10 mouse cellular contexts compared by ENCODE assay signal in the genomic region with DNA sequence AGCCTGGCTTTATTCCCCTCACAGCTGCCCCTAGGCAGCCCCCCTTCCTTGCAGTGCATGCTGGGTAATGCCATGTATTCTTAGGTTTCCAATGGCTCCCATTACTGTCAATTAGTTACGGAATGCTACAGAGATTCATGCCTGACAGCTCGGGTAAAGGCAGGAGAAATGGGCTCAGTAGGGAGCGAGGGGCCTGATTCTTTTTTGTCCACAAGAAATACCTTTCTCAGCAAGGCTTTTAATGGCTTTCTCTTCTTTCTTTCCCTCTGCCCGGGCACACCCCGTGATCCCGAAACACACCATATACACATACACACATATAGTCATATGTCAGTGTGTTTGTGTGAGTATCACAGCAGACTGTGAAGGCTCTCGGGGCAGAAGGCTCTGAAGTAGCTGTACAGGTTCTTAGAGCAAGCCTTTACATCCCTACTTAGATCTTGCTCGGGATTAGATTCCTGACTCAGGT. TPM values are rescaled to one million over a fixed set of nuclear protein-coding genes. Genes with fewer than 3 reads are reported as not detected.
DNase-seq lines count a peak whose midpoint lies in the region; ATAC-seq lines count a peak whose summit lies in the region.
"Had no signal": no experiment of that assay in that cellular context is flagged by ENCODE, and none has a peak within 500 bp of the region (broad histone marks: within the 10 kb centered on the region; RNA-seq: fewer than 3 reads in every experiment).

No protein-coding gene starts in this region.

- H3K27me3 ChIP-seq in forebrain, embryonic 16.5 days (replicated peaks; ENCODE audit: control insufficient read depth, insufficient read depth, low read length) = no peaks in the 10 kb centered on the region
- H3K27me3 ChIP-seq: liver, embryonic 12.5 days had no signal

- no peaks in the 10 kb centered on the region for H3K36me3 ChIP-seq in forebrain, embryonic 16.5 days (ENCODE audit: control insufficient read depth, insufficient read depth)
- H3K36me3 ChIP-seq: liver, embryonic 12.5 days had no signal

- H3K9ac ChIP-seq in forebrain, embryonic 16.5 days (replicated peaks; ENCODE audit: low read depth, low read length) = peak overlapping the region; percentile 20
- H3K9ac ChIP-seq: liver, embryonic 12.5 days had no signal

- ATAC-seq in forebrain, embryonic 16.5 days = peak; percentile 87
- ATAC-seq: liver, embryonic 12.5 days had no signal

- peak overlapping the region; percentile 24 for H3K4me3 ChIP-seq in forebrain, embryonic 16.5 days (replicated peaks; ENCODE audit: low read length)
- H3K4me3 ChIP-seq: liver, embryonic 12.5 days had no signal

- intact Hi-C loops in left cerebral cortex, postnatal 4 days (cut with DNase I) = loop anchor here (10.0 kb wide), 1 partner anchor 115 kb away; no protein-coding TSS in a partner anchor

- no peaks in the 10 kb centered on the region for H3K9me3 ChIP-seq in forebrain, embryonic 16.5 days (ENCODE audit: control insufficient read depth, low read length)
- H3K9me3 ChIP-seq: liver, embryonic 12.5 days had no signal

- H3K4me2 ChIP-seq in forebrain, embryonic 16.5 days (ENCODE audit: low read length) = peak overlapping the region; percentile 50
- H3K4me2 ChIP-seq: liver, embryonic 12.5 days had no signal

- peak overlapping the region; percentile 2; the same call in 1 of the 2 replicates for H3K27ac ChIP-seq in forebrain, embryonic 16.5 days (ENCODE audit: low read length)
- H3K27ac ChIP-seq: liver, embryonic 12.5 days had no signal

- 5% methylated on average over 8 of the region's 8 CpGs for WGBS in forebrain, embryonic 16.5 days

- peaks cover 25% of the 10 kb centered on the region for H3K4me1 ChIP-seq in forebrain, embryonic 16.5 days (replicated peaks; ENCODE audit: control insufficient read depth, insufficient read depth, low read length)
- H3K4me1 ChIP-seq: liver, embryonic 12.5 days had no signal

- peak; percentile 51 for DNase-seq in left cerebral cortex, postnatal 4 days
- DNase-seq in left cerebral cortex, adult 9 months (ENCODE audit: low spot score in 2 of 2) = no peak
- peak; percentile 89 for DNase-seq in mesoderm, embryonic 11.5 days (ENCODE audit: low read depth, low spot score)
- no peak for DNase-seq in thymus, postnatal 25 days
- no peak for DNase-seq in gastrocnemius, postnatal 4 days (ENCODE audit: low spot score in 2 of 2)
- DNase-seq in adrenal gland, adult 8-10 months = no peak
- no peak for DNase-seq in adrenal gland, adult 2 months
- DNase-seq: kidney, postnatal 14 days had no signal

RNA-seq across cellular contexts. Expression of a gene that starts 44.6 kb away (rescaled TPM):
- total RNA-seq in left cerebral cortex, postnatal 4 days (2021) = 1 to 10 TPM; 6.1 to 7.1 TPM
- 4.9 and 5.6 TPM in 2 replicates for polyA plus RNA-seq in forebrain, embryonic 16.5 days (2015; fragmentation: Nextera tagmentation; extraction: Ambion mirVana)
- total RNA-seq in gastrocnemius, postnatal 4 days (2021) = 1 to 10 TPM; 5.8 to 6.6 TPM
- total RNA-seq in adrenal gland, adult 8-10 months (2022) = 10 to 100 TPM; 10.8 to 13.6 (median 12.1) TPM
- 10 to 100 TPM in 1 of 2 experiments, 1 to 10 TPM in 1; 9.9 to 12.1 TPM for total RNA-seq in adrenal gland, adult 2 months (2021)
- 5.1 and 5.2 TPM in 2 replicates for polyA plus RNA-seq in adrenal gland, adult 2 months (2012; rRNA removed)

Comparison
In these comparisons a context has a peak if more than half of its experiments do, and no peak if none do; other contexts are left out.
1. DNase-seq: peak in left cerebral cortex, postnatal 4 days (single experiment) and mesoderm, embryonic 11.5 days (single experiment); none in left cerebral cortex, adult 9 months (0 of 2), thymus, postnatal 25 days (single experiment), gastrocnemius, postnatal 4 days (0 of 2), adrenal gland, adult 8-10 months (single experiment) and adrenal gland, adult 2 months (single experiment).